Mouse (Mus musculus): Measurements from ENCODE around the gene Dtx4. TPM values are rescaled to one million over a fixed set of nuclear protein-coding genes. Genes with fewer than 3 reads are reported as not detected.

Dtx4 gene
- polyA plus RNA-seq, 1 experiment from 2014 or later: 2.7 TPM

GRCm38 (mm10) chr19:12514621-12515020 is 13.4 kb upstream of the Dtx4 start:
- no peaks in the 10 kb centered on the region for H3K36me3 ChIP-seq
- H3K4me1 ChIP-seq: no peaks in the 10 kb centered on the region
- ATAC-seq: no peak
- H3K4me3 ChIP-seq: no peak overlapping the region
- H3K9me3 ChIP-seq (replicated peaks): no peaks in the 10 kb centered on the region
- no peak overlapping the region for H3K9ac ChIP-seq
- 0 out of 2 replicates have a peak, but pooled peaks cover 2% of the 10 kb centered on the region for H3K27me3 ChIP-seq (replicated peaks)
- H3K4me2 ChIP-seq: no peak overlapping the region
- no peak overlapping the region for H3K27ac ChIP-seq

- WGBS (ENCODE audit: insufficient replicate concordance): 64% methylated on average over 7 of the region's 7 CpGs
- Histone ChIP-seq H3K9me3 (replicated peaks) (no peaks in the 10 kb centered on the region), H3K4me3 (no peak overlapping the region), H3K36me3 (no peaks in the 10 kb centered on the region), H3K27ac (no peak overlapping the region), H3K9ac (no peak overlapping the region), H3K27me3 (replicated peaks) (peaks cover 43% of the 10 kb centered on the region), H3K4me1 (peaks cover 18% of the 10 kb centered on the region), H3K4me2 (no peak overlapping the region)
- no peak for ATAC-seq
These were observed 1.5 kb upstream of the Dtx4 start for GRCm38 (mm10) chr19:12502756-12503155.

- Histone ChIP-seq H3K9ac (peak overlapping the region; percentile 59), H3K27ac (peak overlapping the region; percentile 40; the same call in 1 of the 2 replicates), H3K4me2 (peak overlapping the region; percentile 77), H3K27me3 (replicated peaks) (peaks cover 43% of the 10 kb centered on the region), H3K4me1 (peaks cover 18% of the 10 kb centered on the region), H3K36me3 (no peaks in the 10 kb centered on the region), H3K4me3 (peak overlapping the region; percentile 60), H3K9me3 (replicated peaks) (no peaks in the 10 kb centered on the region)
- ATAC-seq: peak; percentile 49
- WGBS (ENCODE audit: insufficient replicate concordance): 1% methylated on average over 36 of the region's 38 CpGs
These were observed 358 bp downstream of the Dtx4 start for GRCm38 (mm10) chr19:12500881-12501311.

DNA sequence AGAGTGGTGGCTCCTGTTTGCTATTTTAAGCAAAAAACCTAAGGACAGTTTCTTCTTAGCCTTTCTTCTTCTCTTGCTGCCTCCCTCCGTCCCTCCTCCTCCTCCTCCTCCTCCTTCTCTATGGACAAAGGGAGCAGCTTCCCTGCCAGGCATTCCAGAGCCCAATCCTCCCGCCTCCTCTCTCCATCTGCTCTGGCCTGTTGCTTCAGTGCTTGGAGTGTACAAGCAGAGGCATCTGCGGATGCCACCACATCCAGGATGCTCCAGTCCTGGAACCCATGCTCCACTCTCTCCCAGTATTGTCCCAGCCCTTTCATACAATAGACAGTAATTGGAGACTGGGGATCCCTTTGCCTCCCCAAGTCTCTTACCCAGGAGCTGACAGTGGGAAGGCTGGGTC is 1.1 kb downstream of the Dtx4 start:
- WGBS (ENCODE audit: insufficient replicate concordance): 22% methylated on average over 3 of the region's 3 CpGs
- H3K9me3 ChIP-seq (replicated peaks): no peaks in the 10 kb centered on the region
- no peak for ATAC-seq
- peak overlapping the region; percentile 77 for H3K4me2 ChIP-seq
- H3K4me3 ChIP-seq: peak overlapping the region; percentile 60
- H3K36me3 ChIP-seq: no peaks in the 10 kb centered on the region
- H3K27ac ChIP-seq: no peak overlapping the region
- no peak overlapping the region for H3K9ac ChIP-seq
- H3K27me3 ChIP-seq (replicated peaks): peaks cover 43% of the 10 kb centered on the region
- H3K4me1 ChIP-seq: peaks cover 18% of the 10 kb centered on the region

GRCm38 (mm10) chr19:12499485-12499884 is 1.8 kb downstream of the Dtx4 start:
- WGBS (ENCODE audit: insufficient replicate concordance): 36% methylated on average over 2 of the region's 2 CpGs
- ATAC-seq: no peak

DNA sequence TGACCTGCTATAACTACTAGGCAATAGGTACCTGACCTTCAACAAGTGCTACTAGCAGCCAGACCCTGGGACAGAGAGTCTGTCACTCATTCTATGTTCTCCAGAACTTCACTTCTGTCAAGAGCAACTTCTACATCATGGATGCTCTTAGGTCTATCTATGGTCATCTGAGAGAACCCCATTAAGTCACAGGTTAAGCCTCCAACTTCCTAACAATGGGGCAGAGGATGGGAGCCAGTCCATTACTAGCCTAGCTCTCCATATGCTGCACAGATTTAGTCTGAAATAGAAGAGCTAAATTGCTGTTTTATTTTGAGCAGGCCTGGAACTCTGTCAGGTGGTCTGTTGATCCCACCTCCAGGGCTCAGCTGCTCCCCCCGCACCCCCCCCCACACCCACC is 2.3 kb downstream of the Dtx4 start:
- WGBS (ENCODE audit: insufficient replicate concordance): 50% methylated on average over 1 of the region's 1 CpGs
- Histone ChIP-seq H3K4me3 (no peak overlapping the region), H3K27ac (no peak overlapping the region), H3K9me3 (replicated peaks) (no peaks in the 10 kb centered on the region), H3K4me1 (peaks cover 18% of the 10 kb centered on the region), H3K9ac (no peak overlapping the region), H3K27me3 (replicated peaks) (peaks cover 43% of the 10 kb centered on the region), H3K4me2 (no peak overlapping the region), H3K36me3 (no peaks in the 10 kb centered on the region)
- ATAC-seq: no peak

More at GRCm38 (mm10) chr19:12499485-12499884, 1.8 kb downstream of the Dtx4 start:
- no peaks in the 10 kb centered on the region for H3K9me3 ChIP-seq (replicated peaks)
- H3K9ac ChIP-seq: no peak overlapping the region
- H3K4me1 ChIP-seq: peaks cover 18% of the 10 kb centered on the region
- no peak overlapping the region for H3K27ac ChIP-seq
- peak overlapping the region; percentile 77; the same call in 1 of the 2 replicates for H3K4me2 ChIP-seq
- no peaks in the 10 kb centered on the region for H3K36me3 ChIP-seq
- no peak overlapping the region for H3K4me3 ChIP-seq
- H3K27me3 ChIP-seq (replicated peaks): peaks cover 43% of the 10 kb centered on the region

DNA sequence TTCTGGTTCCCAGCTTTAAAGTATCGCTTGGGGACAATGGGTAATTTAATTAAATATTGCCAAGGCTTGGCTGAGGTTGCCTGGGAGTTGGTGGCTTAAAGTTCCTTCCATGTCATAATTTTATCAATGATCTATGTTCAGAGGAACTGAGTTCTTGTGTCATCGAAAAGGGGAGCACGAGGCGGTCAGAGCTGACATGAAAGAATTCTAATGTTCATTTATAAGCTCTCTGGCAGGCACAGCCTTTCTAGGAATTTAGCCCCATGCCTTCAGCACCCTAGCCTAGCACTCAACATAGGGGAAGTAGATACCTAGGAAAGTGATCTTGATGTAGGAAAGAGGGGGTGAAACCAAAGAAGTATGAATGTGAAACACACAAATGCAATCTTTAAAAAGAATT is 2.9 kb downstream of the Dtx4 start:
- ATAC-seq: no peak
- H3K9me3 ChIP-seq (replicated peaks): no peaks in the 10 kb centered on the region
- no peak overlapping the region for H3K4me3 ChIP-seq
- no peaks in the 10 kb centered on the region for H3K36me3 ChIP-seq
- no peak overlapping the region for H3K27ac ChIP-seq
- no peak overlapping the region for H3K9ac ChIP-seq
- H3K4me1 ChIP-seq: peaks cover 18% of the 10 kb centered on the region
- peaks cover 43% of the 10 kb centered on the region for H3K27me3 ChIP-seq (replicated peaks)
- H3K4me2 ChIP-seq: no peak overlapping the region
- WGBS (ENCODE audit: insufficient replicate concordance): 63% methylated on average over 4 of the region's 4 CpGs

DNA sequence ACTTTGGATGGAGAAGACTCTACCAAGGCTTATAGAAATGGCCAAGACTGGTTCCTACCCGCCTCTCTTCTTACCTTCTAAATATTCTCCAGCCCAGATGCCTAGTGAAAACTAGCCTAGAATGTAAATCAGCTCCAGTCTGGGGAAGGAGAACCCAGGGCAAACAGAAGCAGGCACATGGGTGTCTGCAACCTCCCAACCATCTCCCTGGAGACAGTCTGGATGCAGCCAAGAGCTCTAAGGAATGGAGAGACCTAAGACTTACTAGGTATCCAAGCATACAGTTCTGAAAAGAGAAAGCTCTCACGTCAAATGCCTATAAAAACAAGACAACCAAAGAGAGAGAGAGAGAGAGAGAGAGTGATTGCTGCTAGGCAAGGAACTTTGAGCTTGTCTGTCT is 3.3 kb downstream of the Dtx4 start:
- 63% methylated on average over 2 of the region's 2 CpGs for WGBS (ENCODE audit: insufficient replicate concordance)

GRCm38 (mm10) chr19:12496241-12496640 is 5.0 kb downstream of the Dtx4 start:
- no peak overlapping the region for H3K9ac ChIP-seq
- peaks cover 9% of the 10 kb centered on the region; the same call in 1 of the 2 replicates for H3K36me3 ChIP-seq
- no peaks in the 10 kb centered on the region for H3K9me3 ChIP-seq (replicated peaks)
- H3K4me1 ChIP-seq: peaks cover 14% of the 10 kb centered on the region
- H3K4me2 ChIP-seq: no peak overlapping the region
- H3K27ac ChIP-seq: no peak overlapping the region
- peaks cover 31% of the 10 kb centered on the region for H3K27me3 ChIP-seq (replicated peaks)
- no peak overlapping the region for H3K4me3 ChIP-seq
- ATAC-seq: no peak
- WGBS (ENCODE audit: insufficient replicate concordance): 71% methylated on average over 2 of the region's 2 CpGs

More for the DNA sequence above, 3.3 kb downstream of the Dtx4 start:
- peaks cover 43% of the 10 kb centered on the region for H3K27me3 ChIP-seq (replicated peaks)
- no peak overlapping the region for H3K4me2 ChIP-seq
- H3K27ac ChIP-seq: no peak overlapping the region
- H3K9ac ChIP-seq: no peak overlapping the region
- H3K36me3 ChIP-seq: no peaks in the 10 kb centered on the region
- H3K4me3 ChIP-seq: no peak overlapping the region
- H3K4me1 ChIP-seq: peaks cover 18% of the 10 kb centered on the region
- no peak for ATAC-seq
- no peaks in the 10 kb centered on the region for H3K9me3 ChIP-seq (replicated peaks)

GRCm38 (mm10) chr19:12494972-12495535 is 6.2 kb downstream of the Dtx4 start:
- Histone ChIP-seq H3K4me2 (no peak overlapping the region), H3K27me3 (replicated peaks) (peaks cover 19% of the 10 kb centered on the region), H3K36me3 (peaks cover 11% of the 10 kb centered on the region; the same call in 1 of the 2 replicates), H3K4me1 (peaks cover 2% of the 10 kb centered on the region; the same call in 1 of the 2 replicates), H3K27ac (no peak overlapping the region), H3K4me3 (no peak overlapping the region), H3K9ac (no peak overlapping the region), H3K9me3 (replicated peaks) (no peaks in the 10 kb centered on the region)
- ATAC-seq: no peak
- WGBS (ENCODE audit: insufficient replicate concordance): 46% methylated on average over 3 of the region's 3 CpGs

DNA sequence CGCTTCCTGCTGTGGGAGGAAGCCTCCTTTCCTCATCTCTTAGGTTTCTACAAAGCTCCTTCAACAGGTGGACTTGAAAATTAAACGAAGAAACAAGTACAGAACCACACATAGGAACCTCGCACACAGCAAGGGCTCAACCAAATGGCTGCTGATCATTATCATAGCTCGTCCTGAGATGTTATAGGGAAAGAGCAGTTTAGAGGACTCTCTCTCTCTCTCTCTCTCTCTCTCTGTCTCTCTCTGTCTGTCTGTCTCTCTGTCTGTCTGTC is 7.1 kb downstream of the Dtx4 start:
- no peak overlapping the region for H3K4me2 ChIP-seq
- no peak overlapping the region for H3K9ac ChIP-seq
- no peak for ATAC-seq
- H3K9me3 ChIP-seq (replicated peaks): no peaks in the 10 kb centered on the region
- H3K4me3 ChIP-seq: no peak overlapping the region
- H3K27ac ChIP-seq: no peak overlapping the region
- H3K4me1 ChIP-seq: no peaks in the 10 kb centered on the region
- H3K27me3 ChIP-seq (replicated peaks): peaks cover 9% of the 10 kb centered on the region
- peaks cover 11% of the 10 kb centered on the region; the same call in 1 of the 2 replicates for H3K36me3 ChIP-seq
- WGBS (ENCODE audit: insufficient replicate concordance): 48% methylated on average over 4 of the region's 4 CpGs

- Histone ChIP-seq H3K27me3 (replicated peaks) (peaks cover 4% of the 10 kb centered on the region), H3K4me3 (no peak overlapping the region), H3K9me3 (replicated peaks) (no peaks in the 10 kb centered on the region), H3K27ac (no peak overlapping the region), H3K9ac (no peak overlapping the region), H3K36me3 (peaks cover 11% of the 10 kb centered on the region; the same call in 1 of the 2 replicates), H3K4me2 (no peak overlapping the region), H3K4me1 (no peaks in the 10 kb centered on the region)
- 36% methylated on average over 4 of the region's 4 CpGs for WGBS (ENCODE audit: insufficient replicate concordance)
- no peak for ATAC-seq
These were observed 7.6 kb downstream of the Dtx4 start for GRCm38 (mm10) chr19:12493453-12494186.

Measured in liver, embryonic 12.5 days (tissue).